Mouse (Mus musculus): Measurements from ENCODE around the gene Gm34653. TPM values are rescaled to one million over a fixed set of nuclear protein-coding genes. Genes with fewer than 3 reads are reported as not detected.
"Not testable (repeated sequence)": the region's sequence is repeated elsewhere in the genome, so short reads cannot be mapped to it uniquely, and the experiment has no call there.

The Gm34653 gene
- polyA plus RNA-seq, 1 experiment from 2014 or later = not detected

DNA sequence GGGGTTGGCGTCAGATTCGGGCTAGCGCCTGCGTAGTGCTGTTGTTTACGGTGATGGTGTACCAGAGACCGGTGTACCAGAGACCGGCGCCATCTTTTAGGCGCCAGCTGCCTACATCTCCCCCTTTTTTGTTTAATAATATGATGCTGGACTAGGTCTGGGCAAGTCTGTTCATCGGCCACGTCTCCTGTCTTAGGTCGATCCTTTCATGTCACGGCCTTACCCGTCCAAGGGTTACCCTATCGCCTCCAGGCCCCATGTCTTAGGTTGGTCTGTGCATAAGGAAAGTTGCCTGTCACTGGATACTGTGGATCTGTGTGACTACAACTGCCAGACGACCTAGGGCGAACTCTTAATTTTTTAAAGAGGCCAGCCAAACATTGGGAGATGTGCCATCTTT, 2.7 kb upstream of the Gm34653 start:
- not testable (repeated sequence) for H3K36me3 ChIP-seq (ENCODE audit: control insufficient read depth, insufficient read depth, low read length); H3K4me3 ChIP-seq (ENCODE audit: low read depth, low read length); H3K4me2 ChIP-seq (ENCODE audit: low read length); H3K27me3 ChIP-seq (ENCODE audit: control insufficient read depth, insufficient read depth, low read depth, low read length); H3K9me3 ChIP-seq (replicated peaks; ENCODE audit: control insufficient read depth, low read length, poor library complexity, severe bottlenecking); H3K4me1 ChIP-seq (ENCODE audit: control insufficient read depth, insufficient read depth, low read length); H3K9ac ChIP-seq (ENCODE audit: low read depth, low read length); H3K27ac ChIP-seq (ENCODE audit: low read length); ATAC-seq
- 96% methylated on average over 17 of the region's 17 CpGs for WGBS

DNA sequence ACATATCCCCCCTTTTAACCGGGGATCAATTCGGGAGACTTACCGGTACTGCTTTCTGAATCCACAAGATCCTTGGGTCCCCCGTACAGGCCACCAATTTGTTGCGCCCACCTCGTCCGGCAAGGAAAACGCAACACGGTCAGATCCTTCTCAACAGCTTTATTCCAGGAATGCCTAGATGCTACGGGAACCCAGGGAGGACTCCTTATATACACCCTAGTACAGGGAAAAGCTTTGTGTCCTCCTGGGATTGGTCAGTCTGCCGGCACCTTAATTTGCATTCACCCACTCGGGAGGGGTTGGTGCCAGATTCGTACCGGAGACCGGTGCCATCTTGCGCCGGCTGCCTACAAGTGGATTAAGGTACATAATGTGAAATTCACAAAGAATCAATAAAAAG, 817 bp downstream of the Gm34653 start:
- Histone ChIP-seq H3K36me3 (ENCODE audit: control insufficient read depth, insufficient read depth, low read length) (no peaks in the 10 kb centered on the region), H3K9me3 (replicated peaks; ENCODE audit: control insufficient read depth, low read length, poor library complexity, severe bottlenecking) (no peaks in the 10 kb centered on the region), H3K9ac (ENCODE audit: low read depth, low read length) (no peak overlapping the region), H3K27me3 (ENCODE audit: control insufficient read depth, insufficient read depth, low read depth, low read length) (no peaks in the 10 kb centered on the region; the same call in 1 of the 2 replicates), H3K4me2 (ENCODE audit: low read length) (no peak overlapping the region), H3K27ac (ENCODE audit: low read length) (no peak overlapping the region), H3K4me3 (ENCODE audit: low read depth, low read length) (no peak overlapping the region), H3K4me1 (ENCODE audit: control insufficient read depth, insufficient read depth, low read length) (no peaks in the 10 kb centered on the region)
- ATAC-seq = no peak
- WGBS = 91% methylated on average over 17 of the region's 17 CpGs

DNA sequence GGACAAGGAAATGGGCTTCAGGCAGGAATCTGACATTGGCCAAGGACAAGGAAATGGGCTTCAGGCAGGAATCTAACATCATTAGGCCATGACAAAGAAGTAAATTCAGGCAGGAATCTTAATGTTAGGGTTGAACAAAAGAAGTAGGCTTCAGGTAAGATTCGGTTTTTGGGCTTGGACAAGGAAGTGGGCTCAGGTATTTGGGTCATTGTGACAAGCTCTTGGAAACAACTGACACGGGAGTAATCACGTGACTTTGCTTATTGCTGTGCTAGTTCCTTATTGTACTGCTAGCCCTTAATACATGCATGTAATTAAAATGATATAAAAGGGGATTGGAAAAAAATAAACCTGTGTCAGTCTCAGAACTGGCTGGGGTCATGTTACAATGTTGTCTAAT, 2.9 kb downstream of the Gm34653 start:
- H3K27ac ChIP-seq (ENCODE audit: low read length) = no peak overlapping the region
- 80% methylated on average over 3 of the region's 3 CpGs for WGBS

DNA sequence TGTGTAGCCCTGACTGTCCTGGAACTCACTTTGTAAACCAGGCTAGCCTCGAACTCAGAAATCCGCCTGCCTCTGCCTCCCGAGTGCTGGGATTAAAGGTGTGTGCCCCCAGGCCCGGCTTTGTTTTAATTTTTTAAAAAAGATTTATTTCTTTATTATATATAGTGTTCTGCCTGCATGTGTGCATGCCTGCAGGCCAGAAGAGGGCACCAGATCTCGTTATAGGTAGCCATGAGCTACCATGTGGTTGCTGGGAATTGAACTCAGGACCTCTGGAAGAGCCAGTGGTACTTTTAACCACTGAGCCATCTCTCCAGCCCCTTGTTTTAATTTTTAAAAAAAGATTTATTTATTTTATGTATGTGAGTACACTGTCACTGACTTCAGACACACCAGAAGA, 7.3 kb downstream of the Gm34653 start:
- not testable (repeated sequence) for H3K36me3 ChIP-seq (ENCODE audit: control insufficient read depth, insufficient read depth, low read length); H3K27ac ChIP-seq (ENCODE audit: low read length); H3K9ac ChIP-seq (ENCODE audit: low read depth, low read length); H3K4me1 ChIP-seq (ENCODE audit: control insufficient read depth, insufficient read depth, low read length); ATAC-seq; H3K9me3 ChIP-seq (replicated peaks; ENCODE audit: control insufficient read depth, low read length, poor library complexity, severe bottlenecking); H3K4me2 ChIP-seq (ENCODE audit: low read length); H3K4me3 ChIP-seq (ENCODE audit: low read depth, low read length); H3K27me3 ChIP-seq (ENCODE audit: control insufficient read depth, insufficient read depth, low read depth, low read length)
- WGBS = 81% methylated on average over 5 of the region's 5 CpGs

More for the DNA sequence above, 2.9 kb downstream of the Gm34653 start:
- Histone ChIP-seq H3K4me3 (ENCODE audit: low read depth, low read length) (no peak overlapping the region), H3K4me2 (ENCODE audit: low read length) (no peak overlapping the region), H3K9me3 (replicated peaks; ENCODE audit: control insufficient read depth, low read length, poor library complexity, severe bottlenecking) (no peaks in the 10 kb centered on the region), H3K36me3 (ENCODE audit: control insufficient read depth, insufficient read depth, low read length) (no peaks in the 10 kb centered on the region), H3K4me1 (ENCODE audit: control insufficient read depth, insufficient read depth, low read length) (no peaks in the 10 kb centered on the region), H3K9ac (ENCODE audit: low read depth, low read length) (no peak overlapping the region), H3K27me3 (ENCODE audit: control insufficient read depth, insufficient read depth, low read depth, low read length) (no peaks in the 10 kb centered on the region; the same call in 1 of the 2 replicates)
- ATAC-seq = no peak

GRCm38 (mm10) chr2:34841706-34842105, 8.9 kb downstream of the Gm34653 start:
- WGBS = 91% methylated on average over 8 of the region's 8 CpGs
- Histone ChIP-seq H3K4me2 (ENCODE audit: low read length) (no peak overlapping the region), H3K9me3 (replicated peaks; ENCODE audit: control insufficient read depth, low read length, poor library complexity, severe bottlenecking) (no peaks in the 10 kb centered on the region), H3K4me1 (ENCODE audit: control insufficient read depth, insufficient read depth, low read length) (no peaks in the 10 kb centered on the region), H3K9ac (ENCODE audit: low read depth, low read length) (no peak overlapping the region), H3K27ac (ENCODE audit: low read length) (no peak overlapping the region), H3K27me3 (ENCODE audit: control insufficient read depth, insufficient read depth, low read depth, low read length) (no peaks in the 10 kb centered on the region), H3K4me3 (ENCODE audit: low read depth, low read length) (no peak overlapping the region), H3K36me3 (ENCODE audit: control insufficient read depth, insufficient read depth, low read length) (no peaks in the 10 kb centered on the region)
- no peak for ATAC-seq

GRCm38 (mm10) chr2:34843211-34843939, 10.6 kb downstream of the Gm34653 start:
- no peaks in the 10 kb centered on the region for H3K9me3 ChIP-seq (replicated peaks; ENCODE audit: control insufficient read depth, low read length, poor library complexity, severe bottlenecking)
- 86% methylated on average over 11 of the region's 11 CpGs for WGBS
- H3K27ac ChIP-seq (ENCODE audit: low read length) = no peak overlapping the region
- H3K27me3 ChIP-seq (ENCODE audit: control insufficient read depth, insufficient read depth, low read depth, low read length) = no peaks in the 10 kb centered on the region
- H3K4me2 ChIP-seq (ENCODE audit: low read length) = no peak overlapping the region
- no peak overlapping the region for H3K4me3 ChIP-seq (ENCODE audit: low read depth, low read length)
- no peaks in the 10 kb centered on the region for H3K36me3 ChIP-seq (ENCODE audit: control insufficient read depth, insufficient read depth, low read length)
- no peak for ATAC-seq
- H3K9ac ChIP-seq (ENCODE audit: low read depth, low read length) = no peak overlapping the region
- no peaks in the 10 kb centered on the region for H3K4me1 ChIP-seq (ENCODE audit: control insufficient read depth, insufficient read depth, low read length)

- Histone ChIP-seq H3K36me3 (ENCODE audit: control insufficient read depth, insufficient read depth, low read length) (peaks cover 14% of the 10 kb centered on the region), H3K4me1 (ENCODE audit: control insufficient read depth, insufficient read depth, low read length) (no peaks in the 10 kb centered on the region), H3K4me3 (ENCODE audit: low read depth, low read length) (no peak overlapping the region), H3K27ac (ENCODE audit: low read length) (no peak overlapping the region), H3K27me3 (ENCODE audit: control insufficient read depth, insufficient read depth, low read depth, low read length) (no peaks in the 10 kb centered on the region), H3K4me2 (ENCODE audit: low read length) (no peak overlapping the region), H3K9ac (ENCODE audit: low read depth, low read length) (no peak overlapping the region), H3K9me3 (replicated peaks; ENCODE audit: control insufficient read depth, low read length, poor library complexity, severe bottlenecking) (no peaks in the 10 kb centered on the region)
- WGBS = 100% methylated on average over 1 of the region's 1 CpGs
- no peak for ATAC-seq
Measured at GRCm38 (mm10) chr2:34847702-34848101, 14.9 kb downstream of the Gm34653 start.

DNA sequence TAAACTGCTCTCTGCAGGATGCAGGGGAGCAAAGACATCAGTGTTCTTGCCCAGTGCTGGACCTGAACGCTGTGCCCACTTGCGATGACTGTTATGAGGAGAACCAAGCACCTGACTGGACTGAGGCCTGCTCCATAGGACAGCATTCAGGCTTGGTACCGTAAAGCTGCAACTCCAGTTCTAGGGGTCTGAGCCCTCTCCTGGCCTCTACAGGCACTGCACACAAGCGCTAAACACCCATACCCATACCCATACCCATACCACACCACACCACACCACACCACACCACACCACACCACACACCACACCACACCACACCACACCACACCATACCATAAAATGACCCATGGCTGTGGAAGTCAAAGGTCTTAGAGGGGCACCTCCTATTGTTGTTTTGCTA, 22.5 kb downstream of the Gm34653 start:
- no peak overlapping the region for H3K27ac ChIP-seq (ENCODE audit: low read length)
- H3K27me3 ChIP-seq (ENCODE audit: control insufficient read depth, insufficient read depth, low read depth, low read length) = no peaks in the 10 kb centered on the region
- H3K4me1 ChIP-seq (ENCODE audit: control insufficient read depth, insufficient read depth, low read length) = no peaks in the 10 kb centered on the region
- H3K4me3 ChIP-seq (ENCODE audit: low read depth, low read length) = no peak overlapping the region
- 84% methylated on average over 4 of the region's 4 CpGs for WGBS
- no peak for ATAC-seq
- H3K9ac ChIP-seq (ENCODE audit: low read depth, low read length) = no peak overlapping the region
- H3K36me3 ChIP-seq (ENCODE audit: control insufficient read depth, insufficient read depth, low read length) = peaks cover 70% of the 10 kb centered on the region
- H3K9me3 ChIP-seq (replicated peaks; ENCODE audit: control insufficient read depth, low read length, poor library complexity, severe bottlenecking) = no peaks in the 10 kb centered on the region
- no peak overlapping the region for H3K4me2 ChIP-seq (ENCODE audit: low read length)

GRCm38 (mm10) chr2:34857728-34858127, 24.9 kb downstream of the Gm34653 start:
- Histone ChIP-seq H3K9me3 (replicated peaks; ENCODE audit: control insufficient read depth, low read length, poor library complexity, severe bottlenecking) (no peaks in the 10 kb centered on the region), H3K36me3 (ENCODE audit: control insufficient read depth, insufficient read depth, low read length) (peaks cover 66% of the 10 kb centered on the region), H3K9ac (ENCODE audit: low read depth, low read length) (no peak overlapping the region), H3K27ac (ENCODE audit: low read length) (no peak overlapping the region), H3K27me3 (ENCODE audit: control insufficient read depth, insufficient read depth, low read depth, low read length) (no peaks in the 10 kb centered on the region), H3K4me1 (ENCODE audit: control insufficient read depth, insufficient read depth, low read length) (no peaks in the 10 kb centered on the region), H3K4me3 (ENCODE audit: low read depth, low read length) (no peak overlapping the region), H3K4me2 (ENCODE audit: low read length) (no peak overlapping the region)
- WGBS = 95% methylated on average over 8 of the region's 8 CpGs
- no peak for ATAC-seq

Data from midbrain, embryonic 16.5 days (tissue).